Mouse (Mus musculus) hindbrain, embryonic 12.5 days (tissue): ENCODE results near the gene Tsku. TPM values are rescaled to one million over a fixed set of nuclear protein-coding genes. Genes with fewer than 3 reads are reported as not detected.

Experiments used
- polyA plus RNA-seq: library from polyadenylated mRNA; unstranded; fragments of >200 nt; fragmentation: Nextera tagmentation; extraction: Ambion mirVana; gene quantifications from 2 replicates; pipeline ENCODE4 v1.2.1, GENCODE M21; 2016

Tsku gene
- polyA plus RNA-seq, 1 experiment from 2014 or later: 10.3 TPM

Other genes starting within 250 kb of the Tsku start
- gene Myo7a, start 241.8 kb downstream of the Tsku start, polyA plus RNA-seq: 21.9 and 22.5 TPM in 2 replicates
- 0.28 and 0.73 TPM in 2 replicates for gene Omp, start 215.8 kb downstream of the Tsku start, polyA plus RNA-seq
- gene Capn5, start 183.1 kb downstream of the Tsku start, polyA plus RNA-seq: 12.3 and 12.7 TPM in 2 replicates
- gene B3gnt6, start 161.8 kb downstream of the Tsku start, polyA plus RNA-seq: 0.09 TPM in 1 of 2 replicates, not detected in the other
- 14.9 and 15.8 TPM in 2 replicates for gene Acer3, start 40.1 kb downstream of the Tsku start, polyA plus RNA-seq
- 0.22 TPM in 1 of 2 replicates, not detected in the other for gene Gucy2d, start 79.1 kb upstream of the Tsku start, polyA plus RNA-seq
- gene Lrrc32, start 128.0 kb upstream of the Tsku start, polyA plus RNA-seq: 4.9 and 6.3 TPM in 2 replicates